Mouse (Mus musculus) liver, embryonic 13.5 days (tissue): ENCODE data around the gene Zfp979. TPM values are rescaled to one million over a fixed set of nuclear protein-coding genes. Genes with fewer than 3 reads are reported as not detected.
"Not testable (repeated sequence)": the region's sequence is repeated elsewhere in the genome, so short reads cannot be mapped to it uniquely, and the experiment has no call there.

Source experiments
- ATAC-seq: fragments of 200-750 bp; cut with Nextera tagmentation; 2 replicates; pipeline ENCODE4 v1.8.0; 2017; ENCODE audit warnings: low read depth, mild to moderate bottlenecking, moderate number of reproducible peaks, moderate library complexity
- DNase-seq: peaks from one replicate; pipeline ENCODE4 v3.0.0; 2022
- H3K27ac ChIP-seq: fragments of 300-500 bp; sonication (generic); 2 replicates; pipeline ENCODE4 v1.5.1; 2015; ENCODE audit warnings: moderate library complexity, mild to moderate bottlenecking, inconsistent platforms
- H3K27me3 ChIP-seq: fragments of 300-500 bp; sonication (generic); 2 replicates; pipeline ENCODE4 v1.6.1; 2015; ENCODE audit warnings: mild to moderate bottlenecking, inconsistent platforms
- H3K36me3 ChIP-seq: fragments of 300-500 bp; sonication (generic); 2 replicates; pipeline ENCODE4 v1.6.1; 2015; ENCODE audit warnings: mild to moderate bottlenecking, inconsistent platforms
- H3K4me1 ChIP-seq: fragments of 300-500 bp; sonication (generic); replicated peaks from 2 replicates; pipeline ENCODE4 v1.6.1; 2015; ENCODE audit warnings: inconsistent platforms
- H3K4me2 ChIP-seq: fragments of 300-500 bp; sonication (generic); 2 replicates; pipeline ENCODE4 v1.6.1; 2015; ENCODE audit warnings: inconsistent platforms, mild to moderate bottlenecking, moderate library complexity
- H3K4me3 ChIP-seq: fragments of 300-500 bp; sonication (generic); replicated peaks from 2 replicates; pipeline ENCODE4 v1.5.1; 2015; ENCODE audit warnings: mild to moderate bottlenecking, inconsistent platforms
- H3K9ac ChIP-seq: fragments of 300-500 bp; sonication (generic); 2 replicates; pipeline ENCODE4 v1.6.1; 2015; ENCODE audit warnings: mild to moderate bottlenecking, inconsistent platforms
- H3K9me3 ChIP-seq: fragments of 300-500 bp; sonication (generic); replicated peaks from 2 replicates; pipeline ENCODE4 v1.6.1; 2016; ENCODE audit warnings: inconsistent platforms
- WGBS: fragments of 180-500 bp; shearing (Covaris S2); methylation state at CpG from one replicate; pipeline ENCODE4 v1.1.7; 2015; ENCODE audit not compliant: insufficient replicate concordance; 5-methylcytosine and 5-hydroxymethylcytosine counted together
- polyA plus RNA-seq: library from polyadenylated mRNA; unstranded; fragments of >200 nt; fragmentation: Nextera tagmentation; extraction: Ambion mirVana; gene quantifications from 2 replicates; pipeline ENCODE4 v1.2.1, GENCODE M21; 2015

Gene Zfp979
- 4.6 and 6.1 TPM in 2 replicates for polyA plus RNA-seq

DNA sequence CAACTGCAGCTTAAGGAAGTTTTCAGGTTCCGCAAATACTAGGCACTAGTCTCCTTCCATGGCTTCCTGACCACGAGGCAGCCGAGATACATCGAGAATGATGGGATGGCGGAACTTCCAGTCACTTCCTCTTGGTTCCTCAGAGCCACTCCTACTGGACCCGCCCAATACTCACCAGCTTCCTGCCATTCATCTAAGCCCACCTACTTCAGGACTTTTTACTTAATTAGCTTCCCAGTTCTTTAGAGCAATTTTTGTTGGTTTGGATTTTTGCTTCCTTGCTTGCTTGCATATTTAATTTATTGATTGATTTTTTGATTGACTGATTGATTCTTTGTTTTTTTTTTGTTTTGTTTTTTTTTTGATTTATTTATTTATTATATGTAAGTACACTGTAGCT, at the start of gene Zfp979:
Zfp979 (minus strand) TSS at position 101 of the 400 bp plus-strand sequence.
- not testable (repeated sequence) for H3K9me3 ChIP-seq, H3K9ac ChIP-seq, DNase-seq, H3K27ac ChIP-seq, H3K4me1 ChIP-seq, ATAC-seq, H3K4me3 ChIP-seq, H3K4me2 ChIP-seq, H3K27me3 ChIP-seq, H3K36me3 ChIP-seq
- no CpG with 5 or more reads among the region's 6 CpGs for WGBS

DNA sequence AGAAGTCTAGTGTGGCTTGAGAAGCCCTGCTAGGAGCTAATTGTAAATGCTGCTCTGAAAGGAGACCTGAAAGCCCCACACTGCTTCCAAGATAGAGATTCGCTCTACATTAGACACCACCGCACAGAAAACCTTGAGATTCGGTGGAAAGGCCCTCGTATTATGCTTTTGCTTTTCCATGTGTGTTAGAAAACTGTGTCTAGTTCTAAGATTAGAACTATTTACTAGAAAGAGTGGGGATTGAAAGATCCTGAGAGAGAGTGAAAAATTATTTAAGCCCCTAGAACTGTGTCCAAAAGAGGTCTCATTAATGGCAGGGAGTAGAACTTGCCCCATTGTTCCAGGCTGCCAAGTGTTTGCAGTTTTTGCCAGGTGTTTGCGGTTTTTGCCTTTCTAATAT, 12.9 kb upstream of the Zfp979 start:
- WGBS, result 67% methylated on average over 5 of the region's 5 CpGs
- not testable (repeated sequence) for ATAC-seq, H3K36me3 ChIP-seq, H3K4me3 ChIP-seq, H3K4me1 ChIP-seq, H3K9me3 ChIP-seq, H3K9ac ChIP-seq, H3K27ac ChIP-seq, H3K4me2 ChIP-seq, H3K27me3 ChIP-seq, DNase-seq

DNA sequence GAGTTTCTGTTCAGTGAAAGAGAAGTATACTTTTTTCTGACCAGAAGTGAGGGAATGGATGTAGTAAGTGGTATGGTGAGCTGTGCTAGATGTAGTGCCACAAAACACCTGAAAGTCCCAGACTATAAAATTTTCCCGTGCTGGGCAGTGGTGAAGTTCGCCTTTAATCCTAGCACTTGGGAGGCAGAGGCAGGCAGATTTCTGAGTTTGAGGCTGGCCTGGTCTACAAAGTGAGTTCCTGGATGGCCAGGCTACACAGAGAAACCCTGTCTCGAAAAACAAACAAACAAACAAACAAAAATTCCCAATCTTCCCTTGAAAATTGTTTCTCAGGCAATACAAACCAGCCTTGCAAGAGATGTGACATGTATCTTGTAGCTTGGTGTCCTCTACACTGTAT, 5.1 kb upstream of the Zfp979 start:
- not testable (repeated sequence) for DNase-seq, ATAC-seq, H3K27ac ChIP-seq, H3K27me3 ChIP-seq, H3K4me2 ChIP-seq, H3K9me3 ChIP-seq, H3K4me1 ChIP-seq, H3K9ac ChIP-seq, H3K36me3 ChIP-seq, H3K4me3 ChIP-seq
- WGBS, result no CpG with 5 or more reads among the region's 3 CpGs

DNA sequence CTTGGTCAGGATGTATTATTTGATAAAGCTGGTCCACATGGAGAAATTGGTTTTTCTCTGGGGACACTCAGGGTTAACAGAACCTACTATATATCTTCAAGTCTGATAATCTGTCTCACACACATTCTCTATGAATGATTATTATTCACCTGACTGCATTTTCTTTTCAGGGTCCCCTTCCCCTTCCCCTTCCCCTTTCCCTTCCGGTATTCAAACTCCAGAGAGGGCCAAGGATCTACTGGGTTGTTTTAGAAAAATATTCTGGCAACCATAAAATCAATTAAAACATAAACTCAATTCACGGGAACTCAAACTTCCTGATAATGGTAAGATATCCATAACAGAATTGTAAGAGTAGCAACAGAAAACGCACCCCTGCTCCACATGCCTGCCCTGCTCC, 381 bp downstream of the Zfp979 start:
- H3K27ac ChIP-seq, DNase-seq, H3K9me3 ChIP-seq, H3K27me3 ChIP-seq, H3K4me2 ChIP-seq, H3K4me3 ChIP-seq, ATAC-seq, H3K36me3 ChIP-seq, H3K4me1 ChIP-seq, H3K9ac ChIP-seq: not testable (repeated sequence)
- WGBS, result 37% methylated on average over 2 of the region's 3 CpGs

DNA sequence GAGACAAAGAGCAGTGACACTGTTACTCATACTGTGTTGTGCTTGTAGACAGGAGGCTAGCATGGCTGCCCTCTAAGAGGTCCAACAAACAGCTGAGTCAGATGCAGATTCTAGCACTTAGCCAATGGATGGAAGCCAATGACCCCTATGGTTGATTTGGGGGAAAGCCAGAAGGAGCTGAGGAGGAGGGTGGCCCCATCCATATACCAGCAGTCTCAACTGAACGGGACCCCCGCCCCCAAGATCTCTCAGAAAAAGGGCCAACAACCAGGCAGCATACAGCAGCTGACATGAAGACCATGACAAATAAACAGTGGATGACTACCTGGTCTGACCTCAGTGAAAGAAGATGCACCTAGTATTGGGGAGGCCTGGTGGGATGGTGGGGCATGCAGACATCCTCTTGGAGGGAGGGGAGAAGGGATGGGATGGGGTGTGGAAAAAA, 8.5 kb downstream of the Zfp979 start:
- WGBS, result no CpG with 5 or more reads among the region's 2 CpGs
- not testable (repeated sequence) for H3K36me3 ChIP-seq, H3K4me3 ChIP-seq, H3K4me1 ChIP-seq, DNase-seq, H3K27ac ChIP-seq, H3K27me3 ChIP-seq, H3K9me3 ChIP-seq, H3K9ac ChIP-seq, H3K4me2 ChIP-seq
- ATAC-seq, result peak; percentile 50; the same call in 1 of the 2 replicates

DNA sequence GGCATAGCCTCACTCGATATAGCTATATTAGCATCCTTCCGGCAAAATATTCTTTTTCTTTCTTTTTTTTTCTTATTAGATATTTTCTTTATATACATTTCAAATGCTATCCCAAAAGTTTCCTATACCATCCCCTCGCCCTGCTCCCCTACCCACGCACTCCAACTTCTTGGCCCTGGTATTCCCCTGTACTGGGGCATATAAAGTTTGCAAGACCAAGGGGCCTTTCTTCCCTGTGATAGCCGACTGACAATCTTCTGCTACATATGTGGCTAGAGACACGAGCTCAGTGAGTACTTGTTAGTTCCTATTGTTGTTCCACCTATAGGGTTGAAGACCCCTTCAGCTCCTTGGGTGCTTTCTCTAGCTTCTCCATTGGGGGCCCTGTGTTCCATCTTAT, 35.8 kb downstream of the Zfp979 start:
- WGBS, result 59% methylated on average over 6 of the region's 6 CpGs
- not testable (repeated sequence) for H3K36me3 ChIP-seq, H3K9me3 ChIP-seq, H3K27ac ChIP-seq, H3K4me1 ChIP-seq, H3K9ac ChIP-seq, H3K4me3 ChIP-seq, DNase-seq, H3K4me2 ChIP-seq, H3K27me3 ChIP-seq, ATAC-seq

DNA sequence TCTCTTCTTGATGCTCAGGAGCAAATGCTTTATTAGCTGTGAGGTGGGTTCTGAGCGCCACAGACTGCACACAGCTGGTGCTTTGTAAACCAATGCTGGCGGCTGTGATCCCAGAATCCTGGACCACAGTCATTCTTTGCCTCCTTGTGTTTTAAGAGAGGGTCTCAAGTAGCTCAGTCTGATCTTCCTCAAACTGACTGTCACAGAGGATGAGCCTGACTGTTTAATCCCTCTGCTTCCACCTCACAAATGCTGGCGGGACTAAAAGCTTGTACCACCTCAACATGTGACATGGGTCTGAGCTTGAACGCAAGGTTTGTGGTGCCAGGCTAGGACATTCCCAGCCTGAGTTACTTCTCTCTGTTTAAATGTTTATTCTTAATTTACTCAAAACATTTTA, 36.8 kb downstream of the Zfp979 start:
- Histone ChIP-seq H3K36me3 (no peaks in the 10 kb centered on the region), H3K9ac (no peak overlapping the region), H3K4me1 (no peaks in the 10 kb centered on the region), H3K27me3 (no peaks in the 10 kb centered on the region), H3K4me3 (no peak overlapping the region), H3K27ac (no peak overlapping the region), H3K4me2 (no peak overlapping the region), H3K9me3 (peaks cover 10% of the 10 kb centered on the region; the same call in 1 of the 2 replicates)
- DNase-seq (no peak), ATAC-seq (no peak)
- 61% methylated on average over 4 of the region's 4 CpGs for WGBS

DNA sequence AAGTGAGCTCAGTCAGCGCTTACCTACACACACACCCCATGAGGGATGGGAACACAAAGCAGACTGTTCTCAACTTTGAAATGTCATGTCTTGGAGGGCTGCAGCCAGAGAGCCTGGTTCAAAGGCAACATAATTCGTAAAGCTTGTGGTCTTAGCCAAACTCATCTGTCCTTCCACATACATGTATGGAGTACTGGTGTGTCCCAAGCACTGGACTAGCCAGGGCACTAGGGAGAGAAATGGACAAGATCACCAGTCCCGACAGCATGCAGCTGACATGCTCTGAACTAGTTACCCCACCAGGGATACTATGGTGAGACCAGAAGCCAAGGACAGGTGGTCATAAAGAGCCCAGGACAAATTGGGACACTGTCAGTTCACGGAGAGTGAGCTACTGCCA, 38.5 kb downstream of the Zfp979 start:
- H3K36me3 ChIP-seq, result no peaks in the 10 kb centered on the region
- peaks cover 19% of the 10 kb centered on the region; the same call in 1 of the 2 replicates for H3K9me3 ChIP-seq
- H3K27me3 ChIP-seq, result no peaks in the 10 kb centered on the region
- H3K4me2 ChIP-seq, result no peak overlapping the region
- H3K4me3 ChIP-seq, result no peak overlapping the region
- no peak for ATAC-seq
- H3K4me1 ChIP-seq, result no peaks in the 10 kb centered on the region
- no peak overlapping the region for H3K27ac ChIP-seq
- WGBS, result 56% methylated on average over 4 of the region's 4 CpGs
- no peak overlapping the region for H3K9ac ChIP-seq
- DNase-seq, result no peak

DNA sequence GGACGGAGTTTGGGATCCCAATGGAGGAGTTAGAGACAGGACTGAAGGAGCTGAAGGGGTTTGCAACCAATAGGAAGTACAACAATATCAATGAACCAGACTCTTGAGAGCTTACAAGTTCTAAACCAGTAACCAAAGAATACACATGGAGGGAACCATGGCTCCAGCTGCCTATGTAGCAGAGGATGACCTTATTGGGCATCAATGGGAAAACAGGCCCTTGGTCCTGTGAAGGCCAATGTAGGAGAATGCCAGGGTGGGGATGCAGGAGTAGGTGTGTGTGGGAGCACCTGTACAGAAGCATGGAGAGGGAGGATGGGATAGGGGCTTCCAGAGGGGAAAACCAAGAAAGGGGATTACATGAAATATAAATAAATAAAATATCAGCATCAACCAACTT, 40.4 kb downstream of the Zfp979 start:
- 31% methylated on average over 1 of the region's 1 CpGs for WGBS
- H3K4me1 ChIP-seq, result no peaks in the 10 kb centered on the region
- no peak overlapping the region for H3K27ac ChIP-seq
- H3K27me3 ChIP-seq, result no peaks in the 10 kb centered on the region
- no peak overlapping the region for H3K9ac ChIP-seq
- H3K4me3 ChIP-seq, result no peak overlapping the region
- H3K4me2 ChIP-seq, result no peak overlapping the region
- peaks cover 19% of the 10 kb centered on the region; the same call in 1 of the 2 replicates for H3K9me3 ChIP-seq
- DNase-seq (no peak), ATAC-seq (no peak)
- no peaks in the 10 kb centered on the region for H3K36me3 ChIP-seq

DNA sequence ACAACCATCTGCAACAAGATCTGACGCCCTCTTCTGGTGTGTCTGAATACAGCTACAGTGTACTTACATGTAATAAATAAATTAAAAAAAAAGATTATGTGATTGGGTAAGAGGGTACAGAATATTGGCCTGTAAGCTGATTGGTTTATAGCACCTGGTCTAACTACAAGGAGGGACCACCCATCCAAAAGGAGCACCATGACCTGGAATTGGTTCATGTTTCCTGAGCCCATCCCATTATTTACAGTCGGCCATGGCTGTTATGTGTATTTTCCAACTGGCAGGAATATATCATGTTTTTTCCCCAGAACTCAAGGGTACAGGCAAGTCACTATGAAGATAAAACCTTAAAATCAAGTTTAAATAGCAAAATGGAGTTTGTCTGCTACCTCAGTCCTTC, 43.5 kb downstream of the Zfp979 start:
- no peaks in the 10 kb centered on the region for H3K4me1 ChIP-seq

DNA sequence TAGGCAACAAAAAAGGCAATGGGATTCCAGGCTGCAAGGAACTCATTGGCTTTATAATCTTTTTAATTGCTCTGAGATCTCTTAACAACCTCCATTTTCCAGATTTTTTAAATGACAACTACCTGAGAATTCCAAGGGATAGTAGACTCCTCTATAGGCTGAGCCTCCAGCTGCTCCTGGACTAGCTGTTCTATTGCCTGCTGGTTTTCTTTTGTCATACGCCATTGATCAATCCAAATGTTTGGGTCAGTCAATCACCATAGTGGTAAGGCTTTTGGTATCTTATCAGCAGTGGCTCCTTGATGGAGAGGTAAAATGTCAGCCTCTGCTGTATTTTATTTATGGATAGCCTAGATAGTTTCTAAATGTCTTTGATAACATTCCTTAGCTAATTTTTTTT, 44.6 kb downstream of the Zfp979 start:
- H3K4me3 ChIP-seq, result no peak overlapping the region
- no peaks in the 10 kb centered on the region for H3K36me3 ChIP-seq
- DNase-seq (no peak), ATAC-seq (no peak)
- no peaks in the 10 kb centered on the region for H3K4me1 ChIP-seq
- H3K9me3 ChIP-seq, result peaks cover 22% of the 10 kb centered on the region
- no peak overlapping the region for H3K9ac ChIP-seq
- H3K27ac ChIP-seq, result no peak overlapping the region
- no peaks in the 10 kb centered on the region for H3K27me3 ChIP-seq
- 40% methylated on average over 1 of the region's 1 CpGs for WGBS
- no peak overlapping the region for H3K4me2 ChIP-seq

More for the DNA sequence above, 43.5 kb downstream of the Zfp979 start:
- no peak for DNase-seq
- Histone ChIP-seq H3K27ac (no peak overlapping the region), H3K4me2 (no peak overlapping the region), H3K9ac (no peak overlapping the region), H3K4me3 (no peak overlapping the region), H3K9me3 (peaks cover 22% of the 10 kb centered on the region), H3K36me3 (no peaks in the 10 kb centered on the region), H3K27me3 (no peaks in the 10 kb centered on the region)
- no peak for ATAC-seq
- WGBS, result 32% methylated on average over 2 of the region's 2 CpGs

DNA sequence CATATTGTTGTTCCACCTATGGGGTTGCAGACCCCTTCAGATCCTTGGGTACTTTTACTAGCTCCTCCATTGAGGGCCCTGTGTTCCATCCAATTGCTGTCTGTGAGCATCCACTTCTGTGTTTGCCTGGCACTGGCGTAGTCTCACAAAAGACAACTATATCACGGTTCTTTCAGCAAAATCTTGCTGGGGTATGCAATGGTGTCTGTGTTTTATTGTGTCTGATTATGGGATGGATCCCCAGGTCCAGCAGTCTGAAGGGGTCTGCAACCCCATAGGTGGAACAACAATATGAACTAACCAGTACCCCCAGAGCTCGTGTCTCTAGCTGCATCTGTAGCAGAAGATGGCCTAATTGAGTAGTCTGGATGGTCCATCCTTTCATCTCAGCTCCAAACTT, 47.7 kb downstream of the Zfp979 start:
- WGBS, result 56% methylated on average over 3 of the region's 3 CpGs
- H3K4me1 ChIP-seq, H3K9ac ChIP-seq, H3K36me3 ChIP-seq, H3K27me3 ChIP-seq, H3K27ac ChIP-seq, H3K4me2 ChIP-seq, DNase-seq, H3K4me3 ChIP-seq, ATAC-seq: not testable (repeated sequence)
- peaks cover 20% of the 10 kb centered on the region for H3K9me3 ChIP-seq
